Mouse (Mus musculus): ENCODE results near the gene Inf2.

Inf2 gene

DNA sequence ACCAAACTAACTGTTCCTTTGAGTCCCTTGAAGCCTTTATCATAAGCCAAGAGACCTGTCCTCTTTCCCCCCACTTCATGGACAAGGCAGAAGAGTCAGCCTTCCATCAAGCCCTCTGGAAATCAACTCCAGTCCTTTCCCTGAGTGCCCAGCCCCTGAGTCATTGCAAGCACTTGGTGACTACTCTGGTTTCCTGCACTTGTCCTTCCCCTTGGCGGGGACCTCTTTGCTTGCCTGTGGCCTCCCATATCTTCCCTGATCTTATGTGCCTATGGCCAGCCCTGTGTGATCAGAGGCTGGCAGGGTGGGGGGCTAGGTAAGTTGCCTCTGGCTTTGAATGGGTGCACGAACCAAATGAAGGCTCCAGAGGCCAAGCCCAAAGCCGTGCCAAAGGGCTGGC is 33.3 kb downstream of the Inf2 start:
- in situ Hi-C loops (cut with MboI, MseI): no loop called here

- in situ Hi-C loops (cut with MboI, MseI): no loop called here
Measured at GRCm38 (mm10) chr12:112623742-112624141, 35.2 kb downstream of the Inf2 start.

DNA sequence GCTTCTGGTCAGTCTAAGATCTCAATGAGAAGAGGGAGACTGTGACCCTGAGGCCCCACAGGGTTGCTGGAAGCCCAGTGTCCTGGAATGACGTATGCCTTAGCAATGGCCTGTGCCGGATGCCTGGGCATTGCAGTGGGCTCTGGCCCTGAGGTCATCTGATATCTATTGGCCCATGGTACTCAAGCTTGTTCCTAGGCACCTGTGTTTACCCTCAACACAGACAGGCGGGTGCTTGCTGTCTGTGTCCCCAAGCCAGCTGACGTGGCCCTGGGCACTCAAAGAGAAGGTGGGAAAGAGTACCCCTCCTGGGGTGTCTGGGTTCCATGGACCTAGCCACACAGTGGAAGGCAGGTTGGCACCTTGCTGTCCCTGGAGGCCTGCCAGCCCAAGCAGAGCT is 37.1 kb downstream of the Inf2 start:
- in situ Hi-C loops (cut with MboI, MseI): no loop called here

GRCm38 (mm10) chr12:112626455-112626854 is 37.9 kb downstream of the Inf2 start:
- in situ Hi-C loops (cut with MboI, MseI): no loop called here

DNA sequence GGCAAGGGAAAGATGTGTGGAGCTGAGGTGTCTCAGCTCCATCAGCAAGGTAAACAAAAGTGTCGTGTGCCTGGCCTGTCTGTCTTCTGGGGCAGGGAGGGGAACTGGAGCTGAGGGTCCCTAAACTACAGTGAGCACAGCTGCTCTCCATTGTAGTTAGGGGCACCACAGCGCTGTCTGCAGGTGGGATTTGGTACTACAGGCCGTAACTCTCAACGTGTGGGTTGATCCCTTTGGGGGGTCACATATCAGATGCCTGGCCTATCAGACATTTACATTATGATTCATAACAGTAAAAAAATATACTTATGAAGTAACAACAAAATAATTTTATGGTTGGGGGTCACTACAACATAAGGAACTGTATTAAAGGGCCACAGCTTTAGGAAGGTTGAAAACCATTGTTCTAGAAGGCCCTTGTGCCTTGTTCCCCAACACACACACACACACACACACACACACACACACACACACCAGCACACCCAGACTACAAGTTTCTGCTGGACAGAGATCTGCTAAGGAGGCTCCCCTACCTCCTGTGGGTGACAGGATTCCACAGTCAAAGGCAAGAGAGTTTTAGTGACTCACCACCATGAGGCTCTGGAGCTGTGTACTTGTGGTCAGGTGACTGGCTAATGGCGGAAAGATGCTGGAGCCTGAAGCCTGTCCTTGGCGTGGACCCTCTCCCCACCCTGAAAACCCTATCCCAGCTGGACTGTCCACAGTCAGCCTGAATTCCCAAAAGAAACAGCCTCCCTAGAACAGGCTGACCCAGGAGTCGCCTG is 38.7 kb downstream of the Inf2 start:
- in situ Hi-C loops (cut with MboI, MseI): no loop called here

GRCm38 (mm10) chr12:112628197-112628596 is 39.6 kb downstream of the Inf2 start:
- in situ Hi-C loops (cut with MboI, MseI): no loop called here

DNA sequence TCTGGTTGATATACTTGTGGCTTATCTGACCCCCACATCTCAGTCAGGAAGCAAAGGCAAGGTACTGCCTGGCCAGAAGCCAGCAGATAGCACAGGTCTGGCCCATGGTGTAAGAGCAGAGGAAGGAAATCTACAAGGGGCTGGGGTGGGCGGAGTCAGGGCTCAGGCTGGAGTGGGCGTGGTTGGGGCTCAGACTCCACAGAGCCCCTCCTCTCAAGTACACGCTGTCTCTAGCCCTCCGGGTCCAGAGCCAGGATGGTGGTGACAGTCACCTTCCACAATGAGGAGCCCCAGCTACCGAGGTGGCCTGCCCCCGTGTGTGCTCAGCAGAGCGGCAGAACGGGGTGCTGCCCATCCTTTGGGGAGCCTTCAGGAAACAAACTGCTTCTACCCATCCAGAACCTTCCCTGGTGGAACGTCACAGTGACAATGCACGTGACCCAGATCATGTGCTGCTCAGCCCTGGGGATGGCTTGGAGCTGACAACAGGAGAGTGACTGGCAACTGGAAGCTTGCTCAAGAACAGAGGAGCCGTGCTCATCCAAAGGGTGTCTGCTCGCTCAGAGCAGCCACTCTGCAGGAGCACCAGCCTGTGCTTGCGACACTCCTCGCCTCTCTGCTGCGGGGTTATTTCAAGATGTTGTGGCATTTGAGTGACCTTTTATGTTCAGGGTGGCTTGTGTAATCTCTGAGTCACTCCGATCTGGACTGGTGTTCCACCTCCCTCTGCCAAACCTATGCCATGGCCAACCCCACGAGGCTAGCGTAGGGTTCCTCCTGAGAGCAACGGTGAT is 40.5 kb downstream of the Inf2 start:
- in situ Hi-C loops (cut with MboI, MseI): no loop called here

GRCm38 (mm10) chr12:112630029-112630428 is 41.4 kb downstream of the Inf2 start:
- in situ Hi-C loops (cut with MboI, MseI): no loop called here

DNA sequence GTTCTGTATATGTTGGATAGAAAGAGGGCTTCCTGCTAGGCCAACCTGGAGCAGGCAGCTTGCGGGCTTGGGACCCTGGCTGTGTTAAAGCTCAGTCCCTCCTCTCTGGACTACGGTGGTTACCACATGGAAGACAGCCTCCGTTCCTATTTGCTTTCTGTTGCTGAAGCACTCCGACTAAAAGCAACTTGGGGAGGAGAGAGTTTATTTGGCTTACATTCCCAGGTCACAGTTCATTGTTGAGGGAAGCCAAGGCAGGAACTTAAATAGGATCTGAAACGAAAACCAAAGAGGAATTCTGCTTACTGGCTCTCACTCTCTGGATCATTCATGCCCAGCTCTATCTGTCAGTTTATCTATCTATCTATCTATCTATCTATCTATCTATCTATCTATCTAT is 42.2 kb downstream of the Inf2 start:
- in situ Hi-C loops (cut with MboI, MseI): no loop called here

- in situ Hi-C loops (cut with MboI, MseI): no loop called here
Measured at GRCm38 (mm10) chr12:112631472-112631871, 42.9 kb downstream of the Inf2 start.

DNA sequence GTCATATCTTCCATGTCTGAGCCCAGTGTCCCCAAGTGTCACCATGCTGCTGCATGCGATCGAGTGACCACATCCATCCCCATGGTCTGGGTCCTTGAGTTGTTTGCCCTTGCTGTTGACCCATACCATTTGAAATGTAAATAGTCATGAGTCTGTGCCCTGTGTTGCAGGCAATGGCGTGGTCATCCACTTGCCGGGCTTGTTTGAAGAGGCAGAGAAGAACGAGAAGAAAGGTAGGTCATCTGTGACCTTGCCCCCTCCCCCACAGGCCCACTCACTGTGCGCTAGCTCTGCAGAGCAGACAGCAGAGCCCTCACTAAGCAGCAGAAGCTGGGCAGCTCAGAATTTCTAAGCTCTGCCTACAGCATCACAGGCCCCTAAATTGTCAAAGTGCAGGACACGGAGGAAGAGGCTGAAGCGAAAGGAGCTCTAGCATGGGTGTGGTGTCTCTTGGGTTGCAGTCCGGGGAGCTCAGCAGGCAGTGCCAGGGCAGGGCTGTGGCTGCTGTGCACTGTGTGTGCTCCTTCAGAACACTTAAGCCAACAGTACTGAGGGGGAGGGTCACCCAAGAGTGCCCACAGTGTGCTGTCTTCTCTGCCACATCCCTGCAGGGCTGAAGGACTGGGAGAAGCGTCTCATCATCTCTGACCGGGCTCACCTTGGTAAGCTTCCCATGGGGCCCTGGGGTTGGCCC is 43.6 kb downstream of the Inf2 start:
- in situ Hi-C loops (cut with MboI, MseI): no loop called here

- in situ Hi-C loops (cut with MboI, MseI): no loop called here
Measured at GRCm38 (mm10) chr12:112632907-112633306, 44.3 kb downstream of the Inf2 start.

DNA sequence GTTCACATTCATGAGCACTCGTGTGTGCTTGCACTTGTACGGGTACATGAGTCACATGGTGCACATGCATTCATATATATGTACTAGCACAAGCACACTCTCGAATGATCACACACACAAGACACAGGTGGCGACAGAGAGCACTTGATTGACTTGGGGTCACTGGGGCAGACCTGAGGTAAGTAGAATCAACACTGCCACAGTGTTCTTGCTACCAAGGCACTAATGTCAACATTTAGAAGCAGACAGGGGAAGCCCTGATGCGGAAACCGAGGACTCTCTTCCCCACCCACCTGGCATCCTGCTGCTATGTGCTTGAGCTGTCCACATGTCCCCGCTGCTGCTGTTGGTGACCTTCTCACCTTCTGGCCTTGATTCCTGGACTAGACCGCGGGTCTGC is 45.1 kb downstream of the Inf2 start:
- in situ Hi-C loops (cut with MboI, MseI): no loop called here

GRCm38 (mm10) chr12:112639526-112639925 is 50.9 kb downstream of the Inf2 start:
- in situ Hi-C loops (cut with MboI, MseI): no loop called here

- in situ Hi-C loops (cut with MboI, MseI): no loop called here
Measured at GRCm38 (mm10) chr12:112643126-112643525, 54.5 kb downstream of the Inf2 start.

DNA sequence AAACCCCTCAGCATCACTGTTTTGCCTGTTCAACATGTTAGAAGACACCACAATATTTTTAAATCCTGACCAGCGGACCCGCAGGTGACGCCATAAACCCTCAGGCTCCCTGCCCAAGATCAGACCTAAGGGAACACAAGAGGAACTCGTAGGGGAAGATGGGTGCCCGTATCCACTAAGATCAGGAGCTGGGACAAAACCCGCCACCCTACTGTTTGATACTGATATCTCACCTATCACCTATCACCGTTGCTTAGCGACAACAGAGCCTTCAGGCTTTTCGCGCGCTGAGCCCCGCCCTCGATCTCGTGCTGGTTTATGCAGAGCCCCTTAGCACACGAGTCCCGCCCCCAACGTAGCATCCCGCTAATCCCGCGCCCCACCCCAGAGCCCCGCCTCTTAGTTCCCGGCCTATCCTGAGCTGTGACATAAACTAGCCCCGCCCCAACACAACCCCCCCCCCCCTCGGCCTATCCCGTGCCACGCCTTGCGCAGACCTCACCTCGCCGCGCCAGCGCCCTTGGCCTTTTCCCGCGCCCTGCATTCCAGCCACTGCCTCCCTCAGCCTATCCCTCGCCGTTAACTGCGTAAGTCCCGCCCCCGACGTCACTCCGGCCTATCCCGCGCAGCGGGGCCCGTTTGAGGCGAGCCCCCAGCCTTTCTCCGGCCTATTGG is 55.7 kb downstream of the Inf2 start, which contains the start of gene Siva1:
Gene Siva1 (plus strand): TSS at position 500 of the 675 bp plus-strand sequence.
- in situ Hi-C loops (cut with MboI, MseI): no loop called here

DNA sequence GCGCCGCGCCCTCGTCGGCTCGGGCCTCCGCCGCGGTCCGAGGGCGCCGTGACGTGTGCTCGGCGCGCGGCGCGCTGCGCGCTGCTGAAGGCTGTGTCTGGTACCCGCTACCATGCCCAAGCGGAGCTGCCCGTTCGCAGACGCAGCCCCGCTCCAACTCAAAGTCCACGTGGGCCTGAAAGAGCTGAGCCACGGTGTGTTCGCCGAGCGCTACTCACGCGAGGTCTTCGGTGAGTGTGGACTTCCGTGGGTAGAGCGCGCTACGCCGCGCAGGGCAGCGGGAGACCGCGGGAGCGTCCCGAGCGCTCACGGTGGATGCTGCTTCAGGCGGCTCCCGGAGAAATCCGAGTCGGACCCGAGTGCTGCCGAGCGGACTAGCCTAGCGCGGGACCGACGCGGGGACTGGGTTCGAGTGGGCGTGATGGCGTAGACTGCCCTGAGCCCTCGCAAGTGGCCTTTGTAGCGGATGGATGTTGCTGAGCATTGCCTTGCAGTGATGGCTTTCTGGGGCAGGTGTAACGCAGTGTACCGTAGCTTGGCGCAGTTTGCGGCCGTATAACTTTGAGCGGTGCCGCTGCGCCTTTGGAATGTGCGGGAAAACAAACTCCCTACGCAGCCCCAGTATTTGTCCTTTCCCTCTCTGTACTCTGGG is 56.4 kb downstream of the Inf2 start:
- in situ Hi-C loops (cut with MboI, MseI): no loop called here

- in situ Hi-C loops (cut with MboI, MseI): no loop called here
Measured at GRCm38 (mm10) chr12:112646139-112646538, 57.6 kb downstream of the Inf2 start.

DNA sequence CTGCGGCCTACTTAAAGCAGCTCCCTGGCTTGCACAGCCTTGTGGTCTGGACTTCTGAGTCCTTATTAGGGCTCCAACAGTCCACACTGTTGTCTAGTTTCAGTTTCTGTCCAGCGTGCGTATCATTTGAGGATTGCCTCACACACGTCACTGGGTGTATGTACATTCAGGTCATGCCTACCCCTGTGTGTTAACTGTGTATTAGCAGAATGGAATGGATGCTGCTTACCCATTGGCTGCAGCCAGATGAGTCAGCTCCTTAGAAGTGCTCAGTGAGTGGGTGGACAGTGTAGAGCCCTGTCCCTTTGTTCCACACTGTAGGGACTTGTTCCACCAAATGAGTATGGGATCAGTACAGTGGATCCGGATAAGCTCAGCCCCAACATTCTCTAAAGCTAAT is 59.5 kb downstream of the Inf2 start:
- in situ Hi-C loops (cut with MboI, MseI): no loop called here

DNA sequence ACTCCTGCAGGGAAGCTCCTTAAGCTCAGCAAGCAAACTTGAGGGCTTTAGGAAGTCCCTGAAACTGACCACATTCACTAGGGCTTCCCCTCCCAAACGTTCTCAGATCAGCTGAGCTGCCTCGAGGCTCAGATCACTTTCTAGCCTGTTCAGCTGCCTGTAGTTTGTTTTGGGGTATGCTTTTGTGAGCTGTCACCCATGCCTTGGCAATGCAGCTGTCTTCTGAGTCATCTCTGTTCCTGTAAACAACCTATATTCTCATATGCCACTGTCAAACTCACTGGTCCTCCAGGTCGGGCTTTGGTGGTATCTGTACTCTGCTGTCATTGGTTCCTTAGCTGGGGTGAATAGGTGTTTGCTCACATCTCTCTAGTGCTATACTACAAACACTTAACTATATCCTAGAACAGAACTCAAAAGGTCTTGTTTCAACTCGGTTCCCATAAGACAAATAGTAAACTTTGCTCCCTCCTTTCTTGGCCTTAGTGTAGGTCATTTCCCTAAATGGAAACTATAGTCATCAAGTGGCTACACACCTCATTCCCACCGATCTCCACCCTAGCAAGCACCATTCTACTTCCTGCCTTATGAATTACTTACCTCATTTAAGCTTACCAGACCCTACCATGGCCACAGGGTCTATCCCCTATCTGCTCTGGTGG is 63.3 kb downstream of the Inf2 start:
- in situ Hi-C loops (cut with MboI, MseI): loop anchor here (10.0 kb wide), 1 partner anchor 977 kb away; the partner anchor contains the start of genes Ckb and Trmt61a
